Mouse (Mus musculus) cortical plate, adult 2 months (tissue): ENCODE measurements around the gene Olfr1368. TPM values are rescaled to one million over a fixed set of nuclear protein-coding genes. Genes with fewer than 3 reads are reported as not detected.

ENCODE experiments used
- H3K27ac ChIP-seq: fragments of 200-500 bp; 2 replicates; pipeline ENCODE4 v1.5.1; 2012; ENCODE audit warnings: low read length, control low read depth, inconsistent platforms; ENCODE audit not compliant: insufficient read depth
- H3K4me1 ChIP-seq: fragments of 200-500 bp; 2 replicates; pipeline ENCODE4 v1.6.1; 2011; ENCODE audit warnings: low read length; ENCODE audit not compliant: control insufficient read depth, insufficient read depth
- H3K4me3 ChIP-seq: fragments of 200-500 bp; 2 replicates; pipeline ENCODE4 v1.5.1; 2011; ENCODE audit warnings: mild to moderate bottlenecking, low read length, control low read depth; ENCODE audit not compliant: insufficient read depth
- CTCF ChIP-seq: fragments of 200-500 bp; IDR thresholded peaks from 2 replicates; pipeline ENCODE4 v1.5.1; 2011; ENCODE audit warnings: mild to moderate bottlenecking, control low read depth, low read length; ENCODE audit not compliant: insufficient read depth; ENCODE audit errors: extremely low read depth
- POLR2A ChIP-seq: fragments of 200-500 bp; IDR thresholded peaks from 2 replicates; pipeline ENCODE4 v1.6.1; 2011; ENCODE audit warnings: mild to moderate bottlenecking, low read length, control low read depth; ENCODE audit not compliant: insufficient read depth; ENCODE audit errors: extremely low read depth
- polyA plus RNA-seq: library from polyadenylated mRNA; depleted of rRNA; stranded (reverse); fragments of >200 nt; gene quantifications from 2 replicates; pipeline ENCODE4 v1.2.3, GENCODE M21; 2012

Olfr1368 gene
- polyA plus RNA-seq, 1 experiment, result not detected

DNA sequence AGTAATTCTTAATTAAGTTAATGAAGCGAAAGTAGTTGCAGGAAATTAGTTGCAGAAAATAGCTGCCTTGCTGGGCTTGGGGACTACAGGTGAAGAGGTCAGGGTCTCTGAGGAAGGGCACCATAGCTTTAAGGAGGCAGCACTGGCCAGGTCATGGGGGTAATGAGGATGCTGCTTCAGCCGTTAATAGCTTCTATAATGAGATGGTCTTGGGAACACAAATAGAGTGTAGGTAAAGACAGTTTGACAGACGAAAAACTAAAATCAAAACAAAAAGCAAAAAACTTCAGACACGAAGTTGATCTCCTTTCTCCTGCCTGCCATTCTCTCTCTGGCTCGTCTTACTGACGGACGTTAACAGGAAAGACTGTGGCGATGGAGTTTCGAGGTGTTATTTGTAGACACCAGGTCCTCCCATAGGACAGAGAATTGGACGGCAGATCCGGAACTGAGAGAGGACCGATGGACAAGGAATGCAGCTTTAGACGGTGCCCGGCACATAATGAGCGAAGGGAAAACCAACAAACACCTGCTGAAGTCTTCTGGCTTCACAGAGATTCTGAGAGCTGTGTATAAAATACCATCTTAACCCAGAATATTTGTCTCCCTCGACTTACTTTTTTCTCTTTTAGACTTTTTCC lies 22.8 kb upstream of the Olfr1368 start:
- H3K4me1 ChIP-seq, result no peaks in the 10 kb centered on the region
- TF ChIP-seq POLR2A (no peak), CTCF (no peak)
- peak overlapping the region; percentile 49 for H3K4me3 ChIP-seq
- no peak overlapping the region for H3K27ac ChIP-seq

DNA sequence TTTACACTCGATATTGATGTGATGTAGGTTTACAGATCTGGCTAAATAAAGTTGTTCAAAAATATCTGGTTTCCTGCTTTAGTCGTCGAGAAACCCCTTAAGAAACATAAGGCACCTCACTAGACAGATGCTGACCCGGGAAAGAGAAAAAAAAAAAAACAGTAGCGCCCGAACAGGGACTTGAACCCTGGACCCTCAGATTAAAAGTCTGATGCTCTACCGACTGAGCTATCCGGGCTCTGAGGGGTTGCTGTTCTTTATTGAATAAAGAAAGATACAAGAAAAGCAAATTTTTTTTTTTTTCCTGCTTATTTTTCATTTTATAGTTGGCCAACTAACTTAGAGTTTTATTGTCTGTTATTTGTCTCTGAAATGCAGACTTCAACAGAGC lies 22.2 kb upstream of the Olfr1368 start:
- Histone ChIP-seq H3K4me1 (no peaks in the 10 kb centered on the region), H3K27ac (no peak overlapping the region), H3K4me3 (peak overlapping the region; percentile 49)
- TF ChIP-seq CTCF, result no peak
- TF ChIP-seq POLR2A, result no peak

DNA sequence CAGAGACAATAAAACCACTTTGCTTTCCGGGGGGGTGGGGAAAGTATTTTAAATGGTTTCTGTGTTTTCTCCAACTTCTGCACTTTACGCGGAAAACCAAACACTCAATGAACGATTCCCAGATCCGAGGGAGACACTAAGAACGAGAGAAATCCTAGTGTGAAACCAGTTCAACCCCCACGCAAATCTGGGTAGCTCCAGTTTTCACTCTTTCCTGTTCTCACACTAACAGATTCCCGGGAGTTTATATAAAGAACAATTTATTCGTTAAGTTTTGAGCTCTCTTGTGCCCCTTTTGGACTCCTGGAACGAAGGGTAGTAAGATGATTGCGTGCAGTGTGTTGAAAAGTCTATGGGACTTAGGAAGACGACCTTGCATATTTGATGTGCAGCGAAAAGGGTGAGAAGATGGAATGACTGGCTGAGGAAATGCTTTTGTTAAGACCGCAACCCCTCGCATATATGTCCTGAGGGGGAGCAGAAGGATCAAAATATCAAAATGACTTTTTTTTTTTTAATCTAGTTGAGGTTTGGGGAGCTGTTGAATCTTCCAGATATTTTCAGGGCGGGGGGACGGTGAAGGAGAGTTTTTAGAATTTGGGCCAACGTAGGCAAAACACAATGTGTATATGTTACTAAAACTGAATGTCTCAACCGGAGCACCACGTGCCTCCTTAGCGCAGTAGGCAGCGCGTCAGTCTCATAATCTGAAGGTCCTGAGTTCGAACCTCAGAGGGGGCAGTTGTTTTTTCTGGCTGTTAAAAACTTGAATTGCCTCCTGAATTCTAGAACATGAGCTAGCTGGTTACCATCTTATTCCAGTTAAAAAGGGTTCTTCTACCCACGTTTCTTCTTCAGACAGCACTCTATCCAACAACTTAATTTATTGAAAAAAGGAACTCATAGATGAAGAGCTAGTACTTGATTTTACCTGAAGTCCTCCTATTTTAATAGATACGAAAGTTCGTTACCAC lies 21.6 kb upstream of the Olfr1368 start:
- H3K4me1 ChIP-seq, result no peaks in the 10 kb centered on the region
- no peak overlapping the region for H3K27ac ChIP-seq
- TF ChIP-seq POLR2A (no peak), CTCF (no peak)
- H3K4me3 ChIP-seq, result peak overlapping the region; percentile 49

DNA sequence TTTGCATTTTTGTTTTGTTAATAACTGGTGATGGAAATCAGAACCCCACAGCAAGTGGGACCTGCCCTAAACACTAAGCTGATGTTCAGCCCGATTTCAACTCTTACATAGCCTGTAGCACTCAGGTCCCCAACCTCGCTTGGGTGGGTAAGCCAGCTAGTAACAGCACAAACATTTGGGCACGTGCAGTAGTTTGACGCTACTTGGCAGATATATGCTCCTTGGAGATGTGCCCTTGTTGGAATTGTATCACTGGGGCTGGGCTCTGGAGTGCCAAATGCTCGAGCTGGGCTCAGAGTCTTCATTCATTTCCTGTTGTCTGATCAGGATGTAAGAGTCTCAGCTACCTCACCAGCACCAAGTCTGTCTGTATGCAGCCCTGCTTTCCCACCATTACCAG lies 16.9 kb upstream of the Olfr1368 start:
- no peak for TF ChIP-seq POLR2A
- TF ChIP-seq CTCF, result no peak
- Histone ChIP-seq H3K27ac (no peak overlapping the region), H3K4me3 (no peak overlapping the region), H3K4me1 (no peaks in the 10 kb centered on the region)

DNA sequence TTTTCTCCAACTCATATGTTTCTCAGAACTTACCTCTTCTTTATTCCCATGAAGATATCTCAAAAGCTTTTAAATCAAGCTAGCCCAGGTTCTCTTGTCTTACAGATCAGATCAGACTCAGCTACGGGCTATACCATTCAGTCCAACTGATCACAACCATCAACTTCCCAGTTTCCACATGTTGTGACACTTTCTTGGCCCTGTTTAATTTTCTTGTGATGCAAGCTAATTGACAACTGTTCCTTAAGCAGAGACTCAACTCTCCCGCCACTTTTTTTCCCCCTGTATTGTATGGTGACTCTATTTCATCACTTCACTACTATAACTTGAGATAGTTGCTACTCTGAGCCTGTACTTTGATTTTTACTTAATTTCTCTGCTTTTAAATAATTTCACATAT lies 15.9 kb upstream of the Olfr1368 start:
- Histone ChIP-seq H3K4me3 (peak overlapping the region; percentile 42; the same call in 1 of the 2 replicates), H3K27ac (no peak overlapping the region), H3K4me1 (no peaks in the 10 kb centered on the region)
- TF ChIP-seq POLR2A, result no peak
- no peak for TF ChIP-seq CTCF

DNA sequence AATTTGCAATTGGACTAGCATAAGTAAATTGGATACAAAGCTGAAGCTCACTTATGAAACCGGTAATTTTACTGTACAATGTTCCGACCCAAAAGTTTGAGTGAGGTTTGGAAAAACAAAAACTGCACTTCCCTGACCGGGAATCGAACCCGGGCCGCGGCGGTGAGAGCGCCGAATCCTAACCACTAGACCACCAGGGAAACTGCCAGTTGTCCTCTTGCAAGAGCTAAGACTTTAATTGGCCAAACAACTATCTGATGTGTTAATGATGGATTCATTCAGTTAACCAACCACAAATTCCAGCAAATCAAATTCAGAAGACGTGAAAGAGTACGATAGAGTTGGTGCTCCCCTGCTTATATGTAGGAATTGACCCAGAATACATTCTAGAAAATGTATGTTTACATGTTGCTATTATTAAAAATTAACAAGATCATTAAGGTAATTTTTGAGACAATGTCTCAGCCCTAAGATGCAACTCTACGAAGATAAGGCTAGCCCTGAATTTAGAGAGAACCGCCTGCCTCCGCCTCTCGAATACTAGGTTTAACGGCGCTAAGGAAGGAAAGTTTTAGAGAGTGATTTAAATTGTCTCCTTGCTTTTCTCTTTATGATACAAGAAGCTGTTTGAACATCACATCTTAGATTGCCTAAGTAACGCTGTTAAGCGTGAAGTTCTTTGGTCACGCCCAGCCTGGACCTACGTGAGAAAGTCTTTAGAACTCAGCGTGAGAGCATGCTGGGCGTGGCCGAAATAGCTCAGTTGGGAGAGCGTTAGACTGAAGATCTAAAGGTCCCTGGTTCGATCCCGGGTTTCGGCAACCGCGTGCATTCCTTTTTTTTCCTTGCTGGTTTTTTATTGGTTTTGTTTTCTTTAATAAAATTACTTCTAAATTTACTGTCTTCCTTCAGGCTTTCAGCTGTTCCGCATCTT lies 15.3 kb upstream of the Olfr1368 start:
- TF ChIP-seq POLR2A (no peak), CTCF (no peak)
- H3K27ac ChIP-seq, result no peak overlapping the region
- peak overlapping the region; percentile 42 for H3K4me3 ChIP-seq
- H3K4me1 ChIP-seq, result no peaks in the 10 kb centered on the region

DNA sequence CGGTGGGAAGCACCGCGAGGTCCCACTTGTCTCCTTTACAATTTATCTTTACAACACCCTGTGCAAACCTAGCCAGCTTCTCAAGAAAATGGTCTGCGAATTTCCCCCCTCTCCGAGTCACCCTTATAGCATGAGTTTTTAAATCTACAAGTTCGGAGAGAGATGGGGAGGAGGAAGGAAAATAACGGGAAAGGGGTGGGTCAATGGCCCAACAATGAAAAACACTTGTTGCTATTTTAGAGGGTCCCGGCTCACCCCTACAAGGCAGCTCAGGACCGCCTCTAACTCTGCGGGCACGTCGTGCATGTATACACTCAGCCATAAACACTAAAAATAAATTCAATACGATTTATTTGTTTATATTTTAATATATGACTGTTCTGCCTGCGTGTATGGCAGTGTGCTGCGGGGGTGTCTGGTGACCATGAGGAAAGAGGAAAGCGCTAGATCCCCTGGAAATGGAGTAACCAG lies 14.4 kb upstream of the Olfr1368 start:
- Histone ChIP-seq H3K4me3 (peak overlapping the region; percentile 42), H3K27ac (no peak overlapping the region), H3K4me1 (no peaks in the 10 kb centered on the region)
- no peak for TF ChIP-seq POLR2A
- TF ChIP-seq CTCF, result no peak

DNA sequence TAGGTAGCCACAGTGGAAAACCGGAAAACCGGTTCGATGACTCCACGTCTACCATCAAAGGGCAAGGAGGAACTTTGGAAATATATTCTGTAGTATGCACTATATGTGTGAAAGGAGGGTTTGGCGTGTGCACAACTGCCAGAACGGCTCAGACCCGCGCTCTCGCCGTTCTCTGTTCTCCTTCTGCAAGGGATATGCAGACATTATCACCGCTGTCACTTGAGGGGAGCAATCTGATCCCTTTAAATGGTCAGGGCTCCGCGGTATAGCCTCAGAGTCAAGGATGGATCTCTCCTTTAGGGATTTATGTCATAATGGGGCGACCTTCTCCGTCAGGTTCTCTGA lies 13.8 kb upstream of the Olfr1368 start:
- Histone ChIP-seq H3K27ac (no peak overlapping the region), H3K4me3 (peak overlapping the region; percentile 42), H3K4me1 (no peaks in the 10 kb centered on the region)
- TF ChIP-seq CTCF (no peak), POLR2A (no peak)
